Mouse (Mus musculus): ENCODE data around the gene Mrps35.

The Mrps35 gene

DNA sequence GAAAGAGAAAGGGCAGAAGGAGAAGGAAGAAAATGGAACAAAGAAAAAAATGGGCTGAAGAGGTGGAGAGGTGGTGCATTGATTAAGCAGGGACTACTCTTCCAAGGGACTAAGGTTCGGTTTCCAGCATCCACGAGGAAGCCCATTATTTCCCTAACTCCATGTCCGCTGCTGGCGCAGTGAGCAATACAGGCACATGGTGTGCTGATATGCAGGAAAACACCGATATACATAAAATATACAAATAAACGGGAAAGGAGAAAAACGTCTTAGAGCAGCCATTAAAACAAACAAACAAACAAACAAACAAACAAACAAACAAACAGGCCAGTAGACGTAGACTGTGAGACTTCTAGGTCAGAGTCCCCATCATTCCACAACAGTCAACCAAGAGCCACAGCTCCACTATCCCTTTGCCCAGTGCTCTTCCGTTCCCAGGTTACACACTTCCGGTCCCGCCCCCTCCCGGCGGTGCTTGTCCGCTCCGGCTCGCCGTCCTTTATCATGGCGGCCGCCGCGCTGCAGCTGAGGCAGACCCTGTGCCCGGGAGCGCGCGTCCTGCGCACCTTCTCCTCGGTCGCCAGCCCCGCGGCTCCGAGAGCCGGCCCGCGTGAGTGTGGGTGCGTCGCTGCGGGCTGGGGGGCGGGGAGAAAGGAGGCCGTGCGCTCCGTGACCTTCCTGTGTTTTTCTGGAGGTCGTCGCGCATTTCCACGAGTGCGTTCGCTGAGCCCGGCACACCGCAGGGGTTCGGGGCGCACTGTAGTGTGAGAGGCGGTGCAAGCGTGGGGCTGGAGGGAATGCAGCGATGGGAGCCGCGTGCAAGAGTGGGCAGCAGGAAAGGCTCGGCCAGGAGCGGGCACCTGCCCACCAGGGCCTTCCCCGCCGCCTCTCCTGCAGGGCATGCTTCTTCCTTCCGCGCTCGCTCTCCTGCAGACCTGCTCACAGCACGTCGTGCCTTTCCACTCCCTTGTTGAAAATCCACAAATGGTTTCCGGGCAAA is at the start of gene Mrps35:
Gene Mrps35, plus strand, starts transcription at position 474 of the 1,000 bp plus-strand sequence.
- DNase-seq (ENCODE audit: low spot score): peak; percentile 93

DNA sequence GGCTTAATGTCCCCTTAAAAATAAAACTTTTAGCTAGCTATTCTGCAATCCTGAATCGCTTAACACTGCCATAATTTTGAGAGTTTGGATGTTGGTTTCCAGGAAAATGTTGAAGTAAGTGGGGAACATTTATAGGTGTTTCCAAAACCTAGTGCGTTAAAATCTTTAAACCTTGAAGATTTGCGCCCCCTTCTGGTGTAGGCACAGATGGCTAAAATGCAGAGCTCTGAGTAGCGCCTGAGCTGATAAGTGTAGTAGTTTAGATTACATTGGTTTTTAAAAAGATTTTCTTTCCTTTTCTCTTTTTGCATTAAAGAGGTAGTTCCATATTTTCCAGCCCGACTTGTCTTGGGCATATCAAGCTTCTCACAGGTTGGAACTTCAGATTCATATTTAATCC is 48.3 kb upstream of the Mrps35 start:
- DNase-seq (ENCODE audit: low spot score): peak; percentile 76

DNA sequence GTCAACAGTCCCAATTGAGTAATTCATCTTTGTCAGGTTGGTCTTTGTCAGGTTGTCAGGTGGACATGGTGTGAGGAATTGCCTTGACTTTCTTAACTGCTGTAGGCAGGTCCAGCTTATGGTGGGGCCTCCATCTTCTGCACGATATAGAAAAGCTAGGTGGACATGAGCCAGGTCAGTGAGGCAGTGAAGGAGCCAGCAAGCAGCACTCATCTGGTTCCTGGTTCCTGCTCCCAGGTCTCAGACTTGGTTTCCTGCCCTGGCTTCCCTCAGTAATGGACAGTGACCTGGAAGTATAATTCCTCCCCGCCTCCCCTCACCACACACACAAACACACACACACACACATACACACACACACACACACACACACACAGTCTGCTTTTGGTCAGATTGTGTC is 47.2 kb upstream of the Mrps35 start:
- no peak for DNase-seq (ENCODE audit: low spot score)

DNA sequence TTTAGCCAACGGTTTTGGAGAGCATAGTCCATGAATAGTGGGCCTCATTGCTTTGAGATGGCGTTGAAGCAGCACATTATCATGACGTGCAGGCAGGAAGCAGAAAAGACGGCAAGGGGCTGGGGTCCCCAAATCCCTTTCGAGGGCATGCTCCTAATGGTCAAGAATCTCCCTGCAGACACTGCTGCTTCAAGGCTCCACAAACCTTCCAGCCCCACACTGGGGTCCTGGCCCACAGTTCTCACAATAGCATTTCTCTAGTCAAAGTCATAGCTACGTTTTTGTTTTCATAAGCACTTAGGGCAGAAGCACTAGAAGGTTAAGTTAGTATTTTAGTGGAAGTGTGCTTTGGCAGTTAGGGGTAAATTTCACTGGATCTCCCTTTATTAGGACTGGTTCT is 46.7 kb upstream of the Mrps35 start:
- no peak for DNase-seq (ENCODE audit: low spot score)

DNA sequence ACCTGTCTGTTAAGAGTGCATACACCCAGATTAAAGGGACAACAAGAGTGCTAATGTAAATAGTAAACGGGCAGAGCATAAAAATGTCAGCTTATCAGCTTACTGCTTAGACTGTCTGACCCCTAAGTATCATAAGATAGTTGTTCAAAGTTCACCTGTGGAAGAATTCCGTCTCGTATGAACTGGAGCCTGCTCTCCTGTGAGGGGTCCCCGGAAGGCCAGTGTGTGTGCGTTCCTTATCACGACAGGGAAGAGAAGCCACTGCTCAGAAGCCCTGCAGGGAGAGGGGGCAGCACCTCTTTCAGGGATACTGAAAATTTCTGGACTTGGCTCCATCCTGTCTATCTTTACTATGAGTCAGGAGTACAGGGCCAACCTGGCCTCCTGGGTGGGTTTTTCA is 45.6 kb upstream of the Mrps35 start:
- no peak for DNase-seq (ENCODE audit: low spot score)

DNA sequence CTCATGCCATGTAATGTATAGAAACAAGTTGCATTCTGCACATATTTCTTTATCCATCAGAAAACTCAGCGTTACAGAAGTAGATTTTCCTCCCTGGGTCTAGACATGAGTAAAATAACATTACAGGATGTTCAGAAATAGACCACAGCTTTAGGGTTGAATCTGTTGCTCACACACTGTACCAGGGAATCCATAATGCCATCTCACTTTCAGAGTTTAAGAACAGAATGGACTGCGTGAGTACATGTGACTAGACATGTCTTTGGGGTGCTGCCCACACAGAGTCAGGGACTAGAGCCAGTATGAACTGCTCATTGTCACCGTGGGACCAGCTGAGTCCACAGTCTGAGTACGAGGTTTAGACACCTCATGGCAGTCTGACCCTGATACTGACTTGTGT is 43.9 kb upstream of the Mrps35 start:
- DNase-seq (ENCODE audit: low spot score): no peak

DNA sequence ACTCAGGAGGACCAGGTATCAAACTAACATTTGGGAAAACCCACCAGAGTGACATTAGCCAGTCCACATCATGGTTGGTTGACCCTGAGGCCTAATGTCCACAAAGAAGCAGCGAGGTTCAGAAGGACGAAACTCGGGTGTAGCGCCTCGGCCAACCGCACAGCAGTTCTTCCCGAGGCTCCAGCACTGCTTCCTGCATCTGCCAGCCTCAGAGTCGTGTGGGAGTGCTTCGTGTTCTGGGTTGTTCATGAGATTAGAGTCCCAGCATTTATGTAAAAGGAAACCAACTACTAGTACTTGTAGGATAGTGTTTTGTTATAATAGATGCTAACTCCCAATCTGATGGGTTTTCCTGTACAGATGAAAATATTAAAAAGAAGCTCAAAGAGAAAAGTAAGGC is 43.3 kb upstream of the Mrps35 start:
- DNase-seq (ENCODE audit: low spot score): no peak

DNA sequence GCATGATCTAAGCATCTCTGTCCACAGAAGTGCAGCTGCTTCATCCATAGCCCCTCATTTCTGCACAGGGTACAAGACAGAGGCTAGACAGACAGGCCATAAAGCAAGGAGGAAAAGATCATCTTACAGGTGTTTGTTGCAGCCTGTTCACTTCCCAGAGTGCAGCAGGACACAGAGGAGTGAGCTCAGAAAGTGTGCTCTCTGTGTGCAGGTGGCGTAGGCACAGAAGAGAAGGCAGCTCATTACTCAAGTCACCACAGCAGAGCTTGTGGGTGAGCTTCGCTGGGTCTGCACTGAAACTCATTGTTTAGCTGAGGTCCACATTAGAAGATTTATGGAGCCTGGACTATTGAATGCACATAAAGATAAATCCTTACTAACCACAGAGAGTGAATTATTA is 42.8 kb upstream of the Mrps35 start:
- DNase-seq (ENCODE audit: low spot score): no peak

DNA sequence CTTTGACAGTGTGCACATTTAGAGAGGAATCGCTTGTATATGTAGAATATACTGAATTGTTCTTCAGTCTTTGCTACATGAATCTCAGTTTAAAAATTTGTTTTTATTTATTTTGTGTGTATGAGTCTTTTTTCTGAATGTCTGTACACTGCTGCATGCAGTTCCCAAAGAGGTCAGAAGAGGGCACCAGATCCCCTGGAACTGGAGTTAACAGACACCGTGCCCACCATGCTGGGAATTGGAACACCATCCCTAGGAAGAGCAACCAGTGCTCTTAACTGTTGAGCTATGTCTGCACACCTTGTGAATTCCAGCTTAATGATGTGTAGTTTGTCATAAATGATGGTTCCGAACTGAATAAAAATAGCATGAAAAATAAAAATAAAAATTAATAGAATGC is 34.4 kb upstream of the Mrps35 start:
- peak; percentile 72 for DNase-seq (ENCODE audit: low spot score)

DNA sequence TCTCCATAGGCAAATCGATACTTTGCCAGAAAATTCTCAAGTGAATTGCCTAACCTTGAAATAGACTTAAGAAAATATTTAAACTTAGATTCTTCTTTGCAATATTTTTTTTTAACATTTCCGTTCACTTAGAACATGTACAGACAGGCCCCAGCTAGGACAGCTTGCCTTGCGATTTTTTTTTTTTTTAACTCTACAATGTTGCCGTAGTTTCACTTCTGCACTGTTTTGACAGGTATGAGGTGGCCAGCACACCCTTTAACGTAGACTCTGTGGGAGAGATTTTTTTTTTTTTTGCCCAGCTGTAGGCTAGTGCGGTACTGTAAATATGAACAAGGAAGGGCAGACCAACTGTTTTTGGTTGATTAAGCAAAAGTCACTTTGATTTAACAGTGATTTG is 32.2 kb upstream of the Mrps35 start:
- no peak for DNase-seq (ENCODE audit: low spot score)

DNA sequence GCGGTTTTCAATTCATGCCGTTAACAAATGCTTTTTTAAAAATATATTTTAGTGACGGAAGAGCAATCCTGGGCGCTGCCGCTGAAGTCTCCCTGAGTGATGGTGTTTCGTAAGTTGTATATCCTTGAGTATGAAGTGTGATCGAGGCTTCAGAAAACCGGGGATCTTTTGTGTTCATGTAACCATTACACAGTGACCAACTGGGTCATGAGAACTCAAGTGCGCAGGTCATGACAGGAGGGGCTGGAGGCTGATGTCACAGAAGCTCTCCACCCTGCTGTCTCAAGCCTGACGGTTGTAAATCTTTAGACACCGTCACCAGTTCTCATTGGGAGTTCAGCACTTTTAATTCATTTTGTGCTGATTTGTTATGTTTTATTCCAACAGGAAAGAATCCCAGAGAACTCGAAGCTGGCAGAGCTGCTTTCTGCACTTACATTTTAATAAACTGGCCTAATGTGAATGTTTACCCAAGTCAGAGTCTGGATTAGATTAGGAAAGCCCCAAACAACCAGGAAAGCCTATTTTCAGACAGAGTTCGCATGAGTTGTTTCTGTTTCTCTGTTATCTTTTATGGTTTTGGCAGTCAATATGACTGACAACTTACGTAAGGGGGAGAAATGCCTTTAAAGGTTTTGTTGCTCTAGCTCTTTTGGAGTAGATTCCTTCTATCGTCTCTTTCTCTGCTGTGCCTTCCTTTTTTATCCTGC is 31.6 kb upstream of the Mrps35 start:
- no peak for DNase-seq (ENCODE audit: low spot score)

DNA sequence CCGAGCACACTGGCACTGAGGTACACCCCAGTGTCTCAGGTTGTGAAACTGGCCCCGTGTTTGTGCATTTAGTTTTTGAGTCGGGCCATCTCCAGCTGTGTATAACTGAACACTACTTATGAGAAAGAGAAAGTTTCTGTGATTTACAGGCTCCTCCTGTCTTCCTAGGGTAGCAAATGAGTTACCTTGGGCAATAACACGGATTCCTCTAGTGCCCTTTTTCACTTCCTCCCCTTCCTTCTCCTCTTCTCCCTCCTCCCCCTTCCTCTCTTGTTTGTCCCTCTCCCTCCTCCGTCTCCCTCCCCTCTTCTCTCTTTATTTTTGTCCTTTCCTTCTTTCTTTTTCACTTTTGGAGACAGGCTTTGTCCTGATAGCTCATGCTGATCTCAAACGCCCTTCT is 31.0 kb upstream of the Mrps35 start:
- DNase-seq (ENCODE audit: low spot score): no peak

DNA sequence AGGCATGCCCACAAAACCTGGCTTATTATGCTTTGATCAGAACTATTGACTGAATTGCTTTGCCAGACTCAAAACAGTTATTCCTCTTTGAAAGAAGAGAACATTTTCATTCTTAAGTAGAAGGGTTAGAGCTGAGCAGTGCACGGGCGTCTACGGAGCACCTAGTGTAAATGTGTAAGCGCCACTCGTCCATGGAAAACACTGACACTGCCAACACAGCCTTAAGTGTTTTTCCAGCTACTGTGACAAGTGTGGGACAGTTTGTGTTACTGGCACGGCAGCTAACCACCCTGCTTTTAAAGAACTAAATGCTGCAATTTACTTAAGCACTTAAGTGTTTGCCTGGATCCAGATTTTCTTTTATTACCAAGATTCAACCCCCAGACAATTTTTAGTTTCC is 30.6 kb upstream of the Mrps35 start:
- no peak for DNase-seq (ENCODE audit: low spot score)

DNA sequence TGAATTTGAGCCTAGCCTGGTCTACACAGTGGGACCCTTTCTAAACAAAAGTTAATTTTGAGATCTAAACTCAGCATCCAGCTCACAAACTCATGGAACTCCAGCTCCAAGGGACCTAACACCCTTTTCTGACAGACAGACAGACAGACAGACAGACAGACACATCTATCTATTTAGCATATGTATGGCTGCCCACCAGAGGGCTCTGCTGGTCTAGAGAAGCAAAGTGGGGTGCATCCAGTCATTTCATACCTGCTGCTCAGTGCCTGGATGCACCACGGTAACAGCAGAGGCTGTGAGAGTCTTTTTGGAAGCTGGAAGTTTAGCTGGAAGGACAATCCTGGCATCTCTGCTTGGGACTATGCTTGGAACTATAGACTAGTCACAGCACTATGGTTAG is 29.0 kb upstream of the Mrps35 start:
- no peak for DNase-seq (ENCODE audit: low spot score)

DNA sequence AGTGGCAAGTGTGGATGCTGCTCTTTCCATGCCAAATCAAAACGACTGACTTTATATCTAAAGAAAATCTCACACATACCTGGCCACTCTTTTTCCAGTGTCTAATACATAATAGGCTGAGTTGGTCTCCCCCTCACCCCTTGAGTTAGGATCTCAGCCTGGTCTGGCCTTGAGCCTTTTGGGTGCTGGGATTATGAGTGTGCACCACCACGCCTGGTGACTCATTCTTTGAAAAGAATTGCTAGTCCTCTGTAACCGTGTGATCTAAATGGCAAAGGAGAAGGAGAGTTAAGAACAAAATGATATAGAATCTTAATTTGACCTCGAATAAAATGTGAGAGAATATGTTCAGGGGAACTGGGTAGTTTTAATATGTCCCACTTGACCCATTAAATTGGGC is 24.7 kb upstream of the Mrps35 start:
- DNase-seq (ENCODE audit: low spot score): no peak

DNA sequence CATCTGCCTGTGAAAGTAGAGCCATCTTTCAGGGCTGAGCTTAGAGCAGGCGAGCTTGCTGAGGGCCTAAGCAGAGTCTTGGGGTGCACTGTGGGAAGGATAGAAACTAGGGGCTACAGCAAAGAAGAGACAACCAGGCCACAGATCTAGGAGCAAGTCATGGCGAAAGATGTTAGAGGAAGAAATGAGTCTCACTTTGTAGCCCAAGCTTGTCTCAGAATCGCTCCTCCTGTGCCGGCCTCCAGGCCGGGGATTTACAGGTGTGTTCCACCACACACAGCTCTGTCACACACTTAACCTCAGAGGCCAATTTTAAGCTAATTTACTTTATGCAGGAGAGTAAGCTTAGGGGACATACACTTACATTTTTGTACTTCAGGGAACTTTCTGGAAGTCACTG is 24.2 kb upstream of the Mrps35 start:
- DNase-seq (ENCODE audit: low spot score): no peak

DNA sequence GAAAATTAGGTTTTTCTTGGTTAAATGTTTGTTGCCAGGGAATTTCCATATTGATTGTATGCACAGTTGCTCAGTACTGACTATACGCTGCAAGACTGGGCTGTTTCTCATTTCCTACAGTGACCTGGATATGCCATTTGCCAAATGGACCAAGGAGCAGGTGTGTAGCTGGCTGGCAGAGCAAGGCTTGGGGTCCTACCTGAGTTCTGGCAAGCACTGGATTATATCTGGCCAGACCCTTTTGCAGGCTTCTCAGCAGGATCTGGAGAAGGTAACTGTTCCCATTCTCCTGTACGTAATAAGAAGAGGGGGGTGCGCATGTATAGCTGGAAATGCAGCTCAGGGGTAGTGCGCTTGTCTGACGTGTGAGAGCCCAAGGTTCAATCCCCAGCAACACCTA is 21.4 kb upstream of the Mrps35 start:
- no peak for DNase-seq (ENCODE audit: low spot score)

DNA sequence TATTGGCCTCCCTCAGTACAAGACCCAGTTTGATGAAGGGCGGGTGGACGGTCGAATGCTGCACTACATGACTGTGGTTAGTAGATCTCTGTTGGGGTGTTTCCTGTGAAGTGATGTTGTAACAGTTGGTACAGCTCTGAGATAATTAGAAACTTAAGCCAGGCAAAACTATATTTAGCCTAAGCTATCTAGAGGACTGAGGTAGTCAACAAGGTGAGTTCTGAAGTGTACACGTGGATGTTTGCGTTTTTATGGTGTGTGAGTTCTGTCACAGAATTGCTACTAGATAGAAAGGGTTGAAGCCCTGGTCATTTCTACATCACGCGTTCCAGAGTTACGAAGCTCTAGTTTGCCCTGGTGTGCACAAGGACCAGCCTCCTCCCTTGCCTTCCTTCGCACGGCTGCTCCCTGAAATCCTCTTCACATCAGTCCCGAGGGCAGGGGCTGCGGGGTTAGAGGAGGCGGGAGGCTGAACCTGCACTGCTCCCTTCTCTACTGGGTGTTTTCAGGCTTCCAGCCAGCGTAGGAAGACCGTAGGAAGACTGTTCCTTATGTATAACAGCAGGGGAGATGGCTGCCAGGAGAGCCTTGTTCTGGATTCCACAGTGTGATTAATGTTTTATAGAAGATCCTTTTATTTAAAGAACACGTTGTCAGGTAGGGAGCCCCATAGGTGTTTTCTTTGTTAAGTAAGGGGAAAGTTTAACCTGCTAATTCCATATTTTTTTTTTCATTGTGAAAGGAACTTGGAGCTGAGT is 20.0 kb upstream of the Mrps35 start:
- DNase-seq (ENCODE audit: low spot score): no peak

DNA sequence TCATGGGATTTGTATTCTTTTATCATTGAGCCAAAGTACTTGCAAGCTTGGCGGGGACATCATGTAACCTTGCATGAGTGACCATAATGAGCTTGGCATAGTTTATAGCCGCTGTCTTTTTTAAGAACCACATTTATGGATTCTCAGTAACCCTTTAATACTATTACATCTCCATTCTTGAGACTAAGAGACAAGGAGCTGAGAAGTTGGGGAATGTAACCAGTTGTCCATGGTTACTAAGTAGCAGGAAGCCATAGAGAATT is 19.5 kb upstream of the Mrps35 start:
- DNase-seq (ENCODE audit: low spot score): no peak

DNA sequence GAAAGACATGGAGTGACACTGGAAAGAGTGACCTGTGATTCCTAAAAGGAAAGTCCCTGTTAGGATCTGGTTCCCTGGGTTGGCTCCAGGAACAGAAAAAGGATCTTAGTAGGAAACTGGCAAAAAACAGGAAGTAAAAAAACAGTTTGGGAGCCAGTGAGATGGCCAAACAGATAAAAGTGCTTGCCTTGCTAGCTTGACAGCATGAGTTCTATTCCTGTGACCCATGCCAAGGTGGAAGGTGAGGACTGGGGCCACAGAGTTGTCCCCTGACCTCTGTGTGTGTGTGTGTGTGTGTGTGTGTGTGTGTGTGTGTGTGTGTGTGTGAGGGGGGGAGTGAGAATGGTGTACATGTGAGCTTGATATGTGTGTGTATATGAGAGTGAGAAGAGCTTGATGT is 19.0 kb upstream of the Mrps35 start:
- no peak for DNase-seq (ENCODE audit: low spot score)

DNA sequence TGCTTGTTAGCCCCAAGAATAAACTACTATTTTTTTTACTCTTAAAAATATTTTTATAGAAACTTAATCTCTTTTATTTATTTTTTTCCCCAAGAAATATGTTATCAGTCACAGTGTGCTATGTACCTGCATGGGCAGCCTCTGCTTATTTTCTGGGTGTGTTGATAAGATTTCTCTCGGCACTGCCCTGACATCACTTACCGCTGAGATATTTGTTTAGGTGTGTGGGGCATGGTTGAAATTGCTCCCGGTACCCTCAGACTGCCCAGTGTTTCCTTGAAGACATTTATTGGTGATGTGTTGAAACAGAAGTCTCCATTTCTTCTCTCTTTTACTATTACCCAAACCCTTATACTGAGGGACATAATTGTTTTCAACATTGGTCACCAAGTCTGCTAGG is 17.8 kb upstream of the Mrps35 start:
- DNase-seq (ENCODE audit: low spot score): no peak

DNA sequence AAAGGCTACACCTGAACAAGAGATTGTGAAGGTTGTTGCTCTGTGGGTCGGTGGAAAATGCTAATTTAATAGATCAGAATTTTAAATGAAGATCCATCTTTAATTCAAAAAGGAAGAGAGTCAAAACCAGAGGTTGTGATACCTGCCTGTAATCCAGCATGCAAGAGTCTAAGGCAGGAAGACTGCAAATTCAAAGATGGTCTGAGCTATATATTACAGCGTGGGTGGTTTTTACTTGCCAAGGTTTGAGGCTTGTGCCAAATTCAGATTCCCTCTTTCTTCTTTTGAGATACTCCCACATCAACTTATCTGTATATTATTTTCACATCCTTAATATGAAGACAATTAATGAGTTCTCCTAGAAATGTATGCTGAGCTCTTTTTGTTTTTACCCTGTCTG is 14.2 kb upstream of the Mrps35 start:
- no peak for DNase-seq (ENCODE audit: low spot score)

DNA sequence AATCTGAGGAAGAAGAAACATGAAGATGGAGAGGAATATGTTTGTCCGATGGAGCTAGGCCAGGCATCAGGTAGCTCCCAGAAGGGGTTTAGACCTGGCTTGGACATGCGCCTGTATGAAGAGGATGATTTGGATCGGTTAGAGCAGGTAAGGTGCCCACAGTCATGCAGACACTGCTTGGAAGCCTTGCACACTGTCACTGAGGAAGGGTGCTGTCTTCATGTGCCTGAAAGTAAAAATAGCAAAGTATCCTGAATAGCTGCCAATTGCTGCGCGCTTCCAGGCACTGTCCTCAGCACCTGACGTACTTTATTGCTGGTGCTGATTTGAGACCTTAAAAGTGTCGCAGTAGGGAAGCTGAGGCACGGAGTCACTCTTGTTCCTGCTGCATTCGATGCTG is 13.0 kb upstream of the Mrps35 start:
- DNase-seq (ENCODE audit: low spot score): no peak

Measured in embryo, embryonic 10 days (tissue).